Mouse (Mus musculus) left cerebral cortex, postnatal 14 days (tissue): ENCODE data around the gene Magix. TPM values are rescaled to one million over a fixed set of nuclear protein-coding genes. Genes with fewer than 3 reads are reported as not detected.
"Not testable (repeated sequence)": the region's sequence is repeated elsewhere in the genome, so short reads cannot be mapped to it uniquely, and the experiment has no call there.

Experiments
- DNase-seq, 2 experiments: peaks; one replicate each; pipeline ENCODE4 v3.0.0; 2021 to 2022; ENCODE audit warnings: low spot score in 2 of 2, mixed read lengths in 1 of 2
- intact Hi-C: fragments of 180-260 bp; cut with DNase I; formaldehyde crosslinking; loops from one replicate; pipeline ENCODE4 v1.15.1; 2025
- long read RNA-seq, 2 experiments: library from polyadenylated mRNA; stranded (forward); transcript quantifications; one replicate each; pipeline ENCODE4 v2.0.0; 2021
- total RNA-seq, 2 experiments: library from RNA; stranded (reverse); gene quantifications; 2 replicates each; pipeline ENCODE4 v1.2.3; 2021

The Magix gene
- total RNA-seq: under 1 TPM; 0.11 to 0.15 TPM
- long read RNA-seq, experiment 1: 0 reads
- long read RNA-seq, experiment 2: 0 reads

DNA sequence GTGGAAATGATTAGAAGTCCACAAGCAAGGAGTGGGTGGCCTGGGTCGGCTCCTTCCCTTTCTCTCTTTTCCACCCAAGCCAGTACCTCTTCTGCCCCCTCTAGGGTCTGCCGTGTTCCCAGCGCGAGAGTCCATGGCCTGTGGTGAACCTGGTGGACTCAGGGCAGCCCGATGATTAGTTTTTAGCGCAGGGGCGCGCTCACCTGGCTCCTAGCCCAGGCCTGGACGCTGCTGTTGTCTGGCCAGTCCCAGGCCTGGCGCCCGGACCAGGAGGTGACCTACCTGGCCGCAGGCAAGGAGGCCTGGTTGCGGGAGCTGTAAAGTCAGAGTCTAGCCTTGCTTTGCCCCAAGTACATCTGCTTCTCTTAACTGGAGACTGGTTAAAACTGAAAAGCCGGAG is at the start of gene Magix:
Magix (minus strand) TSS at position 388 of the 400 bp plus-strand sequence.
- intact Hi-C loops: no loop called here
- DNase-seq: no peak

- intact Hi-C loops: no loop called here
- no peak for DNase-seq
Observed at GRCm38 (mm10) chrX:7728922-7729265, 47.8 kb upstream of the Magix start.

DNA sequence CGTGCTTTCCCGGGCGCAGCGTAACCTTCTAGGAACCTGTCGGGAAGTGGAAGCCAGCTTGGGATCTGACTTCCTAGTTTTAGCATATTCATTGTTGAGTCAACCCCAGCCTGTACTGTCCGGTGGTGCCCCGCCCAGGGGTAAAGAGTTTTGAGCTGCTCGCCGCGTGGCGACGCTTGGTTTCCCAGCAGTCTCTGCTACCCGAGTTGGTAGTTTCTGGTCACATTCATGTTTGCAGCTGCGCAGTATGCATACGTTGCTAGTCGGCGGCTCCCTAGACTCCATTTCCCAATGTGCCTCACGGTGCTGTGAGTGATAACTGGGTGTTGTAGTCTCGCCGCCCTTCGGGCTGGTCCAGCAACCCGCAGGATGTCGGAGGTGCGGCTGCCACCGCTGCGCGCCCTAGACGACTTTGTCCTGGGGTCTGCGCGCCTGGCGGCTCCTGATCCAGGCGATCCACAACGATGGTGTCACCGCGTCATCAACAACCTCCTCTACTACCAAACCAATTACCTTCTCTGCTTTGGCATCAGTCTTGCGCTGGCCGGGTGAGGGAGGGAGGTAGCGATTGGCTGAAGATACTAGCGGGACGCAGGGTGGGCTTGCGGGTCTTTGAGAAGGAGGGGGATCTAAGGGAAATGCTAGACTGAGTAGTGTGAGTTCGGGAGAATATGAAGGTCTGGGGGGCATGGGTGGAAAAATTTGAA is 47.3 kb upstream of the Magix start, which contains the start of gene Praf2:
Praf2 (plus strand) TSS at position 225 of the 707 bp plus-strand sequence.
- DNase-seq: peak; percentile 79 to 84
- intact Hi-C loops: no loop called here

- intact Hi-C loops: no loop called here
Observed at GRCm38 (mm10) chrX:7727176-7727575, 46.1 kb upstream of the Magix start.

DNA sequence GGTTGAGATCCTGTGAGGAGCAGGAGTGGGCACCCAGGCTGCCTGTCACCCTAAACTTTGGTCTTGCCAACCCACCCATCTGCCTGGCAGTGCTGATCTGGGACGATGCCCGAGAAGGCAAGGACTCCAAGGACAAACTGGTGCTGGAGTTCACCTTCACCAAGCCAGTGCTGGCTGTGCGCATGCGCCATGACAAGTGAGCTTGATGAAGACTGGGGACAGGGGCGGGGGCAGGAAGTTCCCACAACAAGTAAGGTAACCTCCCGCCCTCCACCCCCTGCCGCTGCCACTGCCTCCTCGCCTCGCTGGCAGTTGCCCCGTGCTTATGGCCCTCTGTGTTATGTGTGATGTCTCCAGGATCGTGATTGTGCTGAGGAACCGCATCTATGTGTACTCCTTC is 44.8 kb upstream of the Magix start:
- DNase-seq: no peak
- intact Hi-C loops: no loop called here

More at GRCm38 (mm10) chrX:7727176-7727575, 46.1 kb upstream of the Magix start:
- no peak for DNase-seq

GRCm38 (mm10) chrX:7724135-7724534 is 43.1 kb upstream of the Magix start:
- DNase-seq: no peak
- intact Hi-C loops: no loop called here

- intact Hi-C loops: no loop called here
- DNase-seq: no peak
Observed at GRCm38 (mm10) chrX:7722691-7723090, 41.6 kb upstream of the Magix start.

- intact Hi-C loops: no loop called here
Observed at GRCm38 (mm10) chrX:7722282-7722611, 41.2 kb upstream of the Magix start.

GRCm38 (mm10) chrX:7721514-7722281 is 40.6 kb upstream of the Magix start, which contains the start of gene Gm45208:
Gene Gm45208 (plus strand): TSS chrX:7722245.
- peak; percentile 39 to 56 for DNase-seq
- intact Hi-C loops: no loop called here

More at GRCm38 (mm10) chrX:7722282-7722611, 41.2 kb upstream of the Magix start:
- DNase-seq: no peak

DNA sequence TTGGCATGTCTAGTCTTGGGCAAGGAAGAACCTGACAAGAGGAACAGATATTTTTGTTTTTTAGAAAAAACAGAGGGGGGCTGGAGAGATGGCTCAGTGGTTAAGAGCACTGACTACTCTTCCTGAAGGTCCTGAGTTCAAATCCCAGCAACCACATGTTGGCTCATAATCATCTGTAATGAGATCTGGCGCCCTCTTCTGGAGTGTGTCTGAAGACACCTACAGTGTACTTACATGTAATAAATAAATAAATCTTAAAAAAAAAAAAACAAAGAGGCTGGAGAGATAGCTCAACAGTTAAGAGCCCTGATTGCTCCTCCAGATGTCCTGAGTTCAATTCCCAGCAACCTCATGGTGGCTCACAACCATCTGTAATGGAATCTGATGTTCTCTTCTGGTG is 35.0 kb upstream of the Magix start:
- DNase-seq, intact Hi-C loops: not testable (repeated sequence)

DNA sequence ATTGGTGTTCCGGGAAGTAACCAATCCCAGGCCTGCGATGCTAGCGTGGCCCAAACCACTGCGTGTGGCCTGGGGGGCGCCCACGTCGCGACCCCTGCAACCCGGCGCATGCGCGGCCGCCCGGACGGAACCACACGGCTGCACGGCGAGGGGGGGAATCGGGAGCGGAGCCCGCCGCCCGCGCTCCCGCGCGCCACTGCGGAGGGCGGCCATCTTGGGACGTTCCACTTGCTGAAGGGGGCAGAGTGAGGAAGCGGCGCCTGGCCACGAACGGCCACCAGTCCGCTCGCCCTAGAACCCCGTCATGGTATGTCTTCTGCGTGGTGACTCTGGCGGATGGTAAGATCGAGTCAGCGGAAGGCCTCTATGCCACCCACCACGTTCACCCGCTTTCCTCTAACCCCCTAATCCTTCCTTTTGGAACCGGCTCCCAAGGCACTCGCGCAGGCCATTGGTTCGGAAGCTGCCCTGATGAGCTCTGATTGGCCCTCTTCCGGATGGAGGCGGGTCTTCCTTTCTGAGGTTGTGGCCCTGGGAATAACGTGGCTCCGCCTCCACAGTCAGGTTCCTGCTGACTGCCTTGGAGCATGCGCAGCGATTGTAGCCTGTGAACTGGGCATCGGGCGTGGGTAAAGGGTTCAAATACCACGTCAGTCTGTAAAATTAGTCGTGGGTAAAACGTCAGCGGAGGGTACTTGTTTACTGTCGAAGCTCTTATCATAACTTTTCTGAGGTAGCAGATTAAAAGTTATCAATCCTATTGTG is 33.3 kb upstream of the Magix start, which contains the start of gene Wdr45:
Wdr45 (plus strand) TSS at position 199 of the 765 bp plus-strand sequence.
- intact Hi-C loops: not testable (repeated sequence)
- peak; percentile 94 to 98 for DNase-seq

DNA sequence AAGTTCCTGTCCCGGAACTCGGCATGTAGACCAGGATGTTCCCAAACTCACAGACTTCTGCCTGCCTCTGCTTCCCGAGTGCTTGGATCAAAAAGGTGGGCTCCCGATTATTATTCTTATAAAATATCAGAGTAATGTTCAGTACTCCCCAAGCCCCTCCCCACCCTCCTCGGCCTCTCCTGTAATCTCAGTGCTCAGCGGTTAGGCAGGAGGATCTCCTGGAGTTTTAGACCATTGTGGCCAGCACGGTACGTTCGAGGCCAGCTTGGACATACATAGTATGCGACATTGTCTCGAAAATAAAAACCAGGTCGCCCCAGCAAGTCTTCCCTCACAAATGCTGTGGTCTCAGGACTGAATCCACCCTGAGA is 32.7 kb upstream of the Magix start:
- intact Hi-C loops: not testable (repeated sequence)

GRCm38 (mm10) chrX:7696954-7697381 is 15.9 kb upstream of the Magix start, which contains the start of gene Gpkow:
Gene Gpkow (plus strand): TSS chrX:7697131.
- peak; percentile 85 to 91 for DNase-seq
- intact Hi-C loops: loop anchor here (10.0 kb wide), 1 partner anchor 272 kb away; no protein-coding TSS in a partner anchor

More for the DNA sequence above, 32.7 kb upstream of the Magix start:
- not testable (repeated sequence) for DNase-seq

- intact Hi-C loops: loop anchor here (10.0 kb wide), 1 partner anchor 272 kb away; no protein-coding TSS in a partner anchor
- no peak for DNase-seq
Observed at GRCm38 (mm10) chrX:7696520-7696919, 15.5 kb upstream of the Magix start.

- intact Hi-C loops: loop anchor here (10.0 kb wide), 1 partner anchor 268 kb away; no protein-coding TSS in a partner anchor
- DNase-seq: no peak
Observed at GRCm38 (mm10) chrX:7692862-7693261, 11.8 kb upstream of the Magix start.

DNA sequence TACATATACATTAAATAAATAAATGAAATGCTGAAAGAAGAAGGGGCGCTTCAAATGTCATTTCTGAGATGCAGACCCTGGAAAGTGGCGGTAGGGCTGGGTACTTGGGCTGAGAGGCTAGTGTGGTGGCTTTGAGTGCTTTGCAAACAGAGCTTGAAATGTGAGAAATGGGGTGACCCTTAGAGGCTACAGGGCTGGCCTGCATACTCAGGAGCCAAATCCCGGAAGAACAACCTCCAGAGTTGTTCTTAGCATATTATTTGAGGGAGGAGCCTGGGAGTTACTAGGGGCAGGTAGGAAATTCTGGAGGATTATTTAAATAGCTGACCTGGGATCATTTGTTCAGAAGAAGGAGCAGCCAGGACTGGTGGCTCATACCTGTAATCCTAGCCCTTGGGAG is 9.4 kb upstream of the Magix start:
- intact Hi-C loops: loop anchor here (10.0 kb wide), 1 partner anchor 266 kb away; no protein-coding TSS in a partner anchor

DNA sequence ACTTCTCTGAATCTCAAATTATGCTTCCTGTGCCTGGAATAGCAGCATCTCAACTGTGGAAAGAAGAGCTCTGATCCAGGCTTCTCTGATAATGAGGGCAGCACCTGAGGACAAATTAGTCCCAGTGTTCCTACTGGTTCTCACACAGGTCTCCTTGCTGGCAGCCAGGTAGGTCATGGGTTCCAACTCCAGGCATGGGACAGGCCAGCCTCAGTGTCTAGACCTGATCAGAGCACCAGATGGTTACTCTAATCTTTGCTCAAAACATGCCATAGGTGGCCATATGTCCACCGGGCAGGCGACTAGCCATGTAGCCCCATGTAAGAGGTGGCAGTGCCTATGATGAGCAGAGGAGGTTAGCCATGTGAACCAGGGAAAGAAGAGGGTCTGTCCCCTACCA is 7.3 kb upstream of the Magix start:
- intact Hi-C loops: no loop called here

More for the DNA sequence above, 9.4 kb upstream of the Magix start:
- no peak for DNase-seq

GRCm38 (mm10) chrX:7680057-7680412 is 1.0 kb downstream of the Magix start:
- intact Hi-C loops: no loop called here
- no peak for DNase-seq

More for the DNA sequence above, 7.3 kb upstream of the Magix start:
- DNase-seq: no peak

GRCm38 (mm10) chrX:7679405-7680056 is 1.5 kb downstream of the Magix start:
- peak; percentile 75 to 86 for DNase-seq
- intact Hi-C loops: no loop called here
